Mouse (Mus musculus) midbrain, embryonic 11.5 days (tissue): ENCODE data around the gene Tas2r103. TPM values are rescaled to one million over a fixed set of nuclear protein-coding genes. Genes with fewer than 3 reads are reported as not detected.

ENCODE experiments used
- ATAC-seq: fragments of 200-750 bp; cut with Nextera tagmentation; 2 replicates; pipeline ENCODE4 v1.8.0; 2017; ENCODE audit warnings: moderate TSS enrichment, moderate library complexity; ENCODE audit not compliant: low FRiP score
- DNase-seq: peaks from one replicate; pipeline ENCODE4 v3.0.0; 2015; ENCODE audit warnings: low spot score; ENCODE audit errors: missing footprints
- H3K27ac ChIP-seq: fragments of 300-500 bp; sonication (generic); 2 replicates; pipeline ENCODE4 v1.5.1; 2014; ENCODE audit warnings: low read depth, low read length
- H3K27me3 ChIP-seq: fragments of 300-500 bp; sonication (generic); 2 replicates; pipeline ENCODE4 v1.6.1; 2014; ENCODE audit warnings: mild to moderate bottlenecking, low read length, moderate library complexity, mixed read lengths; ENCODE audit not compliant: control insufficient read depth, insufficient read depth
- H3K36me3 ChIP-seq: fragments of 300-500 bp; sonication (generic); 2 replicates; pipeline ENCODE4 v1.6.1; 2014; ENCODE audit warnings: mild to moderate bottlenecking, low read length, moderate library complexity, mixed read lengths; ENCODE audit not compliant: control insufficient read depth, insufficient read depth
- H3K4me1 ChIP-seq: fragments of 300-500 bp; sonication (generic); 2 replicates; pipeline ENCODE4 v1.6.1; 2014; ENCODE audit warnings: low read length; ENCODE audit not compliant: control insufficient read depth, insufficient read depth
- H3K4me2 ChIP-seq: fragments of 300-500 bp; sonication (generic); 2 replicates; pipeline ENCODE4 v1.6.1; 2014; ENCODE audit warnings: mild to moderate bottlenecking, moderate library complexity
- H3K4me3 ChIP-seq: fragments of 300-500 bp; sonication (generic); 2 replicates; pipeline ENCODE4 v1.5.1; 2014; ENCODE audit warnings: low read depth, low read length
- H3K9ac ChIP-seq: fragments of 300-500 bp; sonication (generic); 2 replicates; pipeline ENCODE4 v1.6.1; 2014; ENCODE audit warnings: low read length
- H3K9me3 ChIP-seq: fragments of 300-500 bp; sonication (generic); 2 replicates; pipeline ENCODE4 v1.6.1; 2016; ENCODE audit warnings: low read length; ENCODE audit not compliant: control insufficient read depth
- WGBS: fragments of 180-500 bp; shearing (Covaris S2); extraction: QIAGEN DNeasy Blood & Tissue Kit; methylation state at CpG from one replicate; pipeline ENCODE4 v1.1.7; 2014; 5-methylcytosine and 5-hydroxymethylcytosine counted together
- polyA plus RNA-seq: library from polyadenylated mRNA; unstranded; fragments of >200 nt; fragmentation: Nextera tagmentation; extraction: Ambion mirVana; gene quantifications from 2 replicates; pipeline ENCODE4 v1.2.1, GENCODE M21; 2014

Tas2r103 gene
- not detected in 2 replicates for polyA plus RNA-seq

GRCm38 (mm10) chr6:133037001-133037400, at the start of gene Tas2r103:
Gene Tas2r103, minus strand, starts transcription at chr6:133037101.
- Histone ChIP-seq H3K9ac (no peak within 1 kb of the TSS), H3K4me2 (no peak within 1 kb of the TSS), H3K27ac (no peak within 1 kb of the TSS), H3K27me3 (no peaks in the 10 kb centered on the region), H3K4me1 (no peaks in the 10 kb centered on the region), H3K36me3 (no peaks in the 10 kb centered on the region), H3K4me3 (no peak within 1 kb of the TSS), H3K9me3 (no peaks in the 10 kb centered on the region)
- WGBS = 88% methylated on average over 2 of the region's 2 CpGs
- no peak for ATAC-seq
- no peak for DNase-seq

DNA sequence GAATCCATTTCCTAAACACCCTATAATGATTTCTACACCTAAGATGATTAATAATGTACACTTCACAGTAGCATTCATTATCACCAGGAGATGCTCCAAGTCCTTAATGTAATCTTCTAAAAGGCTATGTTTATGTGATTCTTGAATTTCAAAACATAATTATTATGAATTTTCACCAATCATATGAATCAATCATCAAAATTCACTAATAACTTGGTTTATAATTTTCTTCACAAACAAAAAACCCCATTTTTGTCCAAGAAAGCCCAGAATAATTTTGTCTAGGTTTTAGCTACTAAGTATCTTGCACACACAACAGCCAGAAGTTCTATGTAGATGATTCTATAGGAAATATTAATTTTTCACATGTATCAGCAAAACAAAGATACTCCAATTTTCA, 18.8 kb upstream of the Tas2r103 start, which contains the start of gene Tas2r140:
TSS of gene Tas2r140 (minus strand) at position 101 of the 400 bp plus-strand sequence.
- Histone ChIP-seq H3K4me2 (no peak within 1 kb of the TSS), H3K27ac (no peak within 1 kb of the TSS), H3K36me3 (no peaks in the 10 kb centered on the region), H3K4me1 (no peaks in the 10 kb centered on the region), H3K27me3 (no peaks in the 10 kb centered on the region), H3K4me3 (no peak within 1 kb of the TSS), H3K9me3 (no peaks in the 10 kb centered on the region), H3K9ac (no peak within 1 kb of the TSS)
- ATAC-seq (no peak), DNase-seq (no peak)

Other genes starting within 250 kb of the Tas2r103 start
- gene Tas2r117, start 234.3 kb downstream of the Tas2r103 start, polyA plus RNA-seq = not detected in 2 replicates
- not detected in 2 replicates for gene Tas2r123, start 190.0 kb downstream of the Tas2r103 start, polyA plus RNA-seq
- gene Tas2r116, start 181.7 kb downstream of the Tas2r103 start, polyA plus RNA-seq = not detected in 2 replicates
- gene Tas2r110, start 169.1 kb downstream of the Tas2r103 start, polyA plus RNA-seq = not detected in 2 replicates
- not detected in 2 replicates for gene Tas2r113, start 144.1 kb downstream of the Tas2r103 start, polyA plus RNA-seq
- not detected in 2 replicates for gene Tas2r125, start 127.5 kb downstream of the Tas2r103 start, polyA plus RNA-seq
- gene Tas2r129, start 86.0 kb downstream of the Tas2r103 start, polyA plus RNA-seq = not detected in 2 replicates
- gene Tas2r131, start 79.2 kb downstream of the Tas2r103 start, polyA plus RNA-seq = not detected in 2 replicates
- not detected in 2 replicates for gene Tas2r109, start 56.1 kb downstream of the Tas2r103 start, polyA plus RNA-seq
- gene Tas2r140, start 18.7 kb upstream of the Tas2r103 start, polyA plus RNA-seq = not detected in 2 replicates
- 81.3 and 88.2 TPM in 2 replicates for gene Smim10l1, start 67.8 kb upstream of the Tas2r103 start, polyA plus RNA-seq